Mouse (Mus musculus): ENCODE data around the gene Vcl. TPM values are rescaled to one million over a fixed set of nuclear protein-coding genes. Genes with fewer than 3 reads are reported as not detected.

The Vcl gene
- polyA plus RNA-seq (2015; fragmentation: Nextera tagmentation; extraction: Ambion mirVana) = 22.7 and 24.6 TPM in 2 replicates

GRCm38 (mm10) chr14:20928848-20929745 is at the start of gene Vcl:
Vcl (plus strand) TSS chr14:20929398.

GRCm38 (mm10) chr14:21052112-21052780 is 123.0 kb downstream of the Vcl start, which contains the start of the genes Ap3m1 and Adk:
Ap3m1 (minus strand) TSS chr14:21052508.
Adk (plus strand) TSS chr14:21052574.

Other genes with a start within 250 kb of the Vcl start
- gene Fut11, start 234.4 kb upstream of the Vcl start, polyA plus RNA-seq (2015; fragmentation: Nextera tagmentation; extraction: Ambion mirVana) = 28.4 and 31.5 TPM in 2 replicates
- 344 and 686 TPM in 2 replicates for gene Chchd1, start 226.4 kb upstream of the Vcl start, polyA plus RNA-seq (2015; fragmentation: Nextera tagmentation; extraction: Ambion mirVana)
- gene Zswim8, start 221.8 kb upstream of the Vcl start, polyA plus RNA-seq (2015; fragmentation: Nextera tagmentation; extraction: Ambion mirVana) = 15.8 and 20.1 TPM in 2 replicates
- 13.2 and 18.0 TPM in 2 replicates for gene Ndst2, start 194.8 kb upstream of the Vcl start, polyA plus RNA-seq (2015; fragmentation: Nextera tagmentation; extraction: Ambion mirVana)
- 52.9 and 69.8 TPM in 2 replicates for gene Camk2g, start 135.3 kb upstream of the Vcl start, polyA plus RNA-seq (2015; fragmentation: Nextera tagmentation; extraction: Ambion mirVana)
- gene Plau, start 92.7 kb upstream of the Vcl start, polyA plus RNA-seq (2015; fragmentation: Nextera tagmentation; extraction: Ambion mirVana) = 2.0 and 3.5 TPM in 2 replicates
- 36.8 and 50.7 TPM in 2 replicates for gene Ap3m1, start 123.1 kb downstream of the Vcl start, polyA plus RNA-seq (2015; fragmentation: Nextera tagmentation; extraction: Ambion mirVana)
- 237 and 285 TPM in 2 replicates for gene Adk, start 123.2 kb downstream of the Vcl start, polyA plus RNA-seq (2015; fragmentation: Nextera tagmentation; extraction: Ambion mirVana)